Mouse (Mus musculus) hindbrain, embryonic 16.5 days (tissue): ENCODE results near the gene Neurog1. TPM values are rescaled to one million over a fixed set of nuclear protein-coding genes. Genes with fewer than 3 reads are reported as not detected.

Experiments
- ATAC-seq: fragments of 200-750 bp; cut with Nextera tagmentation; 2 replicates; pipeline ENCODE4 v1.8.0; 2017; ENCODE audit warnings: moderate TSS enrichment, moderate library complexity
- H3K27ac ChIP-seq: fragments of 300-500 bp; sonication (generic); 2 replicates; pipeline ENCODE4 v1.5.1; 2014; ENCODE audit warnings: low read depth, mild to moderate bottlenecking, control low read depth, low read length, moderate library complexity
- H3K27me3 ChIP-seq: fragments of 300-500 bp; sonication (generic); replicated peaks from 2 replicates; pipeline ENCODE4 v1.6.1; 2014; ENCODE audit warnings: low read length; ENCODE audit not compliant: control insufficient read depth, insufficient read depth
- H3K36me3 ChIP-seq: fragments of 300-500 bp; sonication (generic); 2 replicates; pipeline ENCODE4 v1.6.1; 2014; ENCODE audit warnings: mild to moderate bottlenecking, low read length, moderate library complexity, mixed read lengths; ENCODE audit not compliant: control insufficient read depth, insufficient read depth
- H3K4me1 ChIP-seq: fragments of 300-500 bp; sonication (generic); 2 replicates; pipeline ENCODE4 v1.6.1; 2014; ENCODE audit warnings: low read depth, low read length; ENCODE audit not compliant: control insufficient read depth, insufficient read depth
- H3K4me2 ChIP-seq: fragments of 300-500 bp; sonication (generic); 2 replicates; pipeline ENCODE4 v1.6.1; 2014; ENCODE audit warnings: mild to moderate bottlenecking, low read length, control low read depth, moderate library complexity
- H3K4me3 ChIP-seq: fragments of 300-500 bp; sonication (generic); 2 replicates; pipeline ENCODE4 v1.5.1; 2014; ENCODE audit warnings: mild to moderate bottlenecking, low read length, control low read depth, moderate library complexity
- H3K9ac ChIP-seq: fragments of 300-500 bp; sonication (generic); 2 replicates; pipeline ENCODE4 v1.6.1; 2014; ENCODE audit warnings: low read depth, mild to moderate bottlenecking, control low read depth, low read length, moderate library complexity
- H3K9me3 ChIP-seq: fragments of 300-500 bp; sonication (generic); 2 replicates; pipeline ENCODE4 v1.6.1; 2014; ENCODE audit warnings: mild to moderate bottlenecking, low read length, moderate library complexity; ENCODE audit not compliant: control insufficient read depth
- WGBS: fragments of 180-500 bp; shearing (Covaris S2); extraction: QIAGEN DNeasy Blood & Tissue Kit; methylation state at CpG from one replicate; pipeline ENCODE4 v1.1.7; 2014; 5-methylcytosine and 5-hydroxymethylcytosine counted together
- polyA plus RNA-seq: library from polyadenylated mRNA; unstranded; fragments of >200 nt; fragmentation: Nextera tagmentation; extraction: Ambion mirVana; gene quantifications from 2 replicates; pipeline ENCODE4 v1.2.1, GENCODE M21; 2015

Gene Neurog1
- polyA plus RNA-seq, 1 experiment from 2014 or later = 0.11 TPM

GRCm38 (mm10) chr13:56260344-56260780, 8.4 kb upstream of the Neurog1 start:
- Histone ChIP-seq H3K4me2 (no peak overlapping the region), H3K4me1 (peaks cover 11% of the 10 kb centered on the region), H3K9ac (no peak overlapping the region), H3K27me3 (peaks cover 76% of the 10 kb centered on the region), H3K36me3 (no peaks in the 10 kb centered on the region), H3K4me3 (no peak overlapping the region), H3K9me3 (no peaks in the 10 kb centered on the region), H3K27ac (no peak overlapping the region)
- ATAC-seq = no peak
- 3% methylated on average over 17 of the region's 17 CpGs for WGBS

GRCm38 (mm10) chr13:56259926-56260250, 7.9 kb upstream of the Neurog1 start:
- H3K27ac ChIP-seq = no peak overlapping the region

GRCm38 (mm10) chr13:56259021-56259925, 7.3 kb upstream of the Neurog1 start:
- Histone ChIP-seq H3K4me2 (peak overlapping the region; percentile 57), H3K4me3 (peak overlapping the region; percentile 34), H3K27me3 (peaks cover 79% of the 10 kb centered on the region), H3K9ac (0 out of 2 replicates have a peak overlapping the region, but pooled peaks have one; percentile 22), H3K36me3 (no peaks in the 10 kb centered on the region), H3K27ac (no peak overlapping the region), H3K4me1 (peaks cover 11% of the 10 kb centered on the region), H3K9me3 (no peaks in the 10 kb centered on the region)
- no peak for ATAC-seq
- under 1% methylated on average over 51 of the region's 55 CpGs for WGBS

More at GRCm38 (mm10) chr13:56259926-56260250, 7.9 kb upstream of the Neurog1 start:
- Histone ChIP-seq H3K4me1 (peaks cover 11% of the 10 kb centered on the region), H3K36me3 (no peaks in the 10 kb centered on the region), H3K9ac (no peak overlapping the region), H3K4me3 (no peak overlapping the region), H3K27me3 (peaks cover 77% of the 10 kb centered on the region), H3K9me3 (no peaks in the 10 kb centered on the region), H3K4me2 (no peak overlapping the region)
- ATAC-seq = no peak
- WGBS = under 1% methylated on average over 5 of the region's 5 CpGs

- H3K36me3 ChIP-seq = no peaks in the 10 kb centered on the region
- peak overlapping the region; percentile 34 for H3K4me3 ChIP-seq
- peak overlapping the region; percentile 22; the same call in 1 of the 2 replicates for H3K9ac ChIP-seq
- H3K27ac ChIP-seq = no peak overlapping the region
- peaks cover 81% of the 10 kb centered on the region for H3K27me3 ChIP-seq
- peak overlapping the region; percentile 57 for H3K4me2 ChIP-seq
- H3K9me3 ChIP-seq = no peaks in the 10 kb centered on the region
- ATAC-seq = no peak
- peaks cover 11% of the 10 kb centered on the region for H3K4me1 ChIP-seq
- under 1% methylated on average over 52 of the region's 52 CpGs for WGBS
Measured at GRCm38 (mm10) chr13:56258196-56259020, 6.4 kb upstream of the Neurog1 start.

DNA sequence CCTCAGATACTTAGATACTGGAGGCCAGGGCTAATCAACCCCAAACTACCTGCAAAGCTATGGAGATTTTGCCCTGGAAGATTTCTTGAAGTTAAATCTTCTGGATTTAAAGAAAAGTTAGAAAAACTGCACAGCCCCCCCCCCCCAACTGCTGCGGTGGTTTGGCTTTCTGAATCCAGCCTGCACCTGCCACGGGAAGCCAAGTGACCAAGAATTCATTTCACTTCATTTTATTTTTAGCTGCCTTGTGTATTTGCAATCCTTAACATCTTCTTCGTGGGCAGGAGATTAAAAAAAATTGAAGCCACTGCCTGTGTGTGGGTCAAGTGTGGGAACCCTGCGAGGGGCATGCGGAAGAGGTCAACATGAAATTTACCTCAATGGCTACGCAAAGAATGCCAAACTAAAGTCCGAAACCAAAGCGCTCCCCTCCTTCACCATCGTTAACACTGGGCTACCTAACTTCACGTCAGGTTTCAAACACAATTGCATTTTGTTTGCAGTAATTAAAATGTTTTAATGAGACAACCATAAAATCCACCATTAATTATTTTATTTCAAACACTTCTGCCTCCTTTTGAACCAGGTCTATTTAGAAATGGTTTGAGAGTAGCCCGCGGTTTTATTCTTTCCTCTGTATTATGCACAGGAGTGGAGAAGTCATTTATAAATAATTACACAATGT, 5.6 kb upstream of the Neurog1 start:
- Histone ChIP-seq H3K36me3 (no peaks in the 10 kb centered on the region), H3K27me3 (peaks cover 86% of the 10 kb centered on the region), H3K27ac (no peak overlapping the region), H3K9ac (no peak overlapping the region), H3K4me1 (peaks cover 13% of the 10 kb centered on the region), H3K4me2 (no peak overlapping the region), H3K4me3 (no peak overlapping the region), H3K9me3 (no peaks in the 10 kb centered on the region)
- 5% methylated on average over 12 of the region's 12 CpGs for WGBS
- ATAC-seq = no peak

GRCm38 (mm10) chr13:56256716-56257299, 4.8 kb upstream of the Neurog1 start:
- peaks cover 84% of the 10 kb centered on the region for H3K27me3 ChIP-seq
- H3K27ac ChIP-seq = no peak overlapping the region
- H3K36me3 ChIP-seq = no peaks in the 10 kb centered on the region
- H3K4me1 ChIP-seq = peaks cover 20% of the 10 kb centered on the region
- no peak overlapping the region; the same call in 1 of the 2 replicates for H3K9ac ChIP-seq
- no peaks in the 10 kb centered on the region for H3K9me3 ChIP-seq
- no peak for ATAC-seq
- H3K4me2 ChIP-seq = no peak overlapping the region
- H3K4me3 ChIP-seq = no peak overlapping the region
- 11% methylated on average over 14 of the region's 14 CpGs for WGBS

DNA sequence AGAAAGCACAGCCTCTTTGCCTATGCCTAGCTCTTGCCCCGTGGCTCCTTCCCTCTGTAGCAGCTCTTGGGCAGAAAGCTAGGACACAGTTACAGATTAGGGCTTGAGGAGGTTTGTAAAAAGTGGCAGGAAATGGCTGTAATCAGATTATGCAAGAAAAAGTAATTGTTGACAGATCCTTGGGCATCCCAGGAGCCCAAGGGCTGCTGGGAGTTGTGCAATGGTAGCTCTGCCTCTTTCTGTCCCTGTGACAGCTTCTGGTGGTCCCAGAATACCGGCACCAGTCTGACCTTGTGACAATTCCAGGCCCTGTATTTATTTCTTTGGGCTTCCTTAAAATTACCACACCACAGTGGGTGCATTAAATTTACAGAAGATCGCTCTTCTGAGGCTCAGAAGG, 1.4 kb upstream of the Neurog1 start:
- no peaks in the 10 kb centered on the region for H3K9me3 ChIP-seq
- H3K36me3 ChIP-seq = no peaks in the 10 kb centered on the region
- peaks cover 13% of the 10 kb centered on the region for H3K4me1 ChIP-seq
- H3K4me2 ChIP-seq = no peak overlapping the region
- no peak overlapping the region for H3K9ac ChIP-seq
- peaks cover 79% of the 10 kb centered on the region for H3K27me3 ChIP-seq
- H3K27ac ChIP-seq = no peak overlapping the region
- no peak for ATAC-seq
- no peak overlapping the region for H3K4me3 ChIP-seq
- 19% methylated on average over 3 of the region's 3 CpGs for WGBS

DNA sequence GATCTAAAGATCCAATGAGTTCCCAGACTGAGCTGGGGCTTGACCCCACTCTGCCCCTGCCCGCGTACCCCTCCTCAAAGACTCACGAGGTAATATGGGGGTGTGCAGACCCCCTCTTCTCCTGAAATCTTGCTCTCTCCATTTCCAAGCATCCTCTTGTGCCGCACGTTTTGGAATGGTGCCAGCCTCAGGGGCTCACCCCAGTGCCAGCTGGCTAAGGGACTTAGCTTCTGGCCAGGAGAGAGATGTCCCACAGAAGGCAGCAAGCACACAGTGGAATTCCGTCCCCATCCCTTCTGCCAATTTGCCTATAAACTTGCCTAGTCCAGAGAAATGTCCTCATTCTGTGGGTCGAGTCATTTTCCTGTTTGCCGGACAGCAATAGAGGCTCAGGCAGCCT, 820 bp upstream of the Neurog1 start:
- ATAC-seq = peak; percentile 64; the same call in 1 of the 2 replicates
- H3K4me3 ChIP-seq = no peak overlapping the region
- no peaks in the 10 kb centered on the region for H3K36me3 ChIP-seq
- H3K4me1 ChIP-seq = peaks cover 12% of the 10 kb centered on the region
- H3K9me3 ChIP-seq = no peaks in the 10 kb centered on the region
- H3K9ac ChIP-seq = no peak overlapping the region
- peaks cover 85% of the 10 kb centered on the region for H3K27me3 ChIP-seq
- H3K4me2 ChIP-seq = peak overlapping the region; percentile 61
- 8% methylated on average over 8 of the region's 8 CpGs for WGBS
- no peak overlapping the region for H3K27ac ChIP-seq
